Mouse (Mus musculus) forebrain, embryonic 15.5 days (tissue): ENCODE measurements around the gene Tmc6. TPM values are rescaled to one million over a fixed set of nuclear protein-coding genes. Genes with fewer than 3 reads are reported as not detected.
"Not testable (repeated sequence)": the region's sequence is repeated elsewhere in the genome, so short reads cannot be mapped to it uniquely, and the experiment has no call there.

Experiments used
- ATAC-seq: fragments of 200-750 bp; cut with Nextera tagmentation; replicated peaks from 2 replicates; pipeline ENCODE4 v1.8.0; 2017; ENCODE audit warnings: mild to moderate bottlenecking, moderate TSS enrichment, moderate library complexity
- H3K27ac ChIP-seq: fragments of 300-500 bp; sonication (generic); replicated peaks from 2 replicates; pipeline ENCODE4 v1.5.1; 2015; ENCODE audit warnings: mild to moderate bottlenecking, inconsistent platforms
- H3K27me3 ChIP-seq: fragments of 300-500 bp; sonication (generic); 2 replicates; pipeline ENCODE4 v1.6.1; 2015; ENCODE audit warnings: inconsistent platforms
- H3K36me3 ChIP-seq: fragments of 300-500 bp; sonication (generic); 2 replicates; pipeline ENCODE4 v1.6.1; 2015; ENCODE audit warnings: mild to moderate bottlenecking, inconsistent platforms
- H3K4me1 ChIP-seq: fragments of 300-500 bp; sonication (generic); 2 replicates; pipeline ENCODE4 v1.6.1; 2015; ENCODE audit warnings: inconsistent platforms
- H3K4me2 ChIP-seq: fragments of 300-500 bp; sonication (generic); replicated peaks from 2 replicates; pipeline ENCODE4 v1.6.1; 2015; ENCODE audit warnings: mild to moderate bottlenecking, inconsistent platforms
- H3K4me3 ChIP-seq: fragments of 300-500 bp; sonication (generic); 2 replicates; pipeline ENCODE4 v1.5.1; 2015; ENCODE audit warnings: mild to moderate bottlenecking, inconsistent platforms
- H3K9ac ChIP-seq: fragments of 300-500 bp; sonication (generic); replicated peaks from 2 replicates; pipeline ENCODE4 v1.6.1; 2015; ENCODE audit warnings: mild to moderate bottlenecking, inconsistent platforms
- H3K9me3 ChIP-seq: fragments of 300-500 bp; sonication (generic); 2 replicates; pipeline ENCODE4 v1.6.1; 2016; ENCODE audit warnings: inconsistent platforms
- WGBS: fragments of 180-500 bp; shearing (Covaris S2); methylation state at CpG from one replicate; pipeline ENCODE4 v1.1.7; 2015; ENCODE audit warnings: mixed read lengths; 5-methylcytosine and 5-hydroxymethylcytosine counted together
- polyA plus RNA-seq: library from polyadenylated mRNA; unstranded; fragments of >200 nt; fragmentation: Nextera tagmentation; extraction: Ambion mirVana; gene quantifications from 2 replicates; pipeline ENCODE4 v1.2.1, GENCODE M21; 2015

Gene Tmc6
- polyA plus RNA-seq, 1 experiment from 2014 or later: 2.6 TPM

GRCm38 (mm10) chr11:117823411-117823810 lies 41.4 kb upstream of the Tmc6 start:
- 92% methylated on average over 6 of the region's 6 CpGs for WGBS

GRCm38 (mm10) chr11:117822728-117823241 lies 40.8 kb upstream of the Tmc6 start:
- Histone ChIP-seq H3K27ac (no peak overlapping the region), H3K36me3 (no peaks in the 10 kb centered on the region), H3K4me3 (no peak overlapping the region), H3K27me3 (no peaks in the 10 kb centered on the region), H3K4me2 (no peak overlapping the region), H3K4me1 (peaks cover 45% of the 10 kb centered on the region), H3K9ac (no peak overlapping the region), H3K9me3 (no peaks in the 10 kb centered on the region)
- 71% methylated on average over 7 of the region's 7 CpGs for WGBS
- ATAC-seq: no peak

More at GRCm38 (mm10) chr11:117823411-117823810, 41.4 kb upstream of the Tmc6 start:
- Histone ChIP-seq H3K9me3 (no peaks in the 10 kb centered on the region), H3K9ac (no peak overlapping the region), H3K4me1 (peaks cover 51% of the 10 kb centered on the region), H3K4me2 (no peak overlapping the region), H3K27ac (no peak overlapping the region), H3K27me3 (no peaks in the 10 kb centered on the region), H3K4me3 (no peak overlapping the region), H3K36me3 (no peaks in the 10 kb centered on the region)
- ATAC-seq: no peak

DNA sequence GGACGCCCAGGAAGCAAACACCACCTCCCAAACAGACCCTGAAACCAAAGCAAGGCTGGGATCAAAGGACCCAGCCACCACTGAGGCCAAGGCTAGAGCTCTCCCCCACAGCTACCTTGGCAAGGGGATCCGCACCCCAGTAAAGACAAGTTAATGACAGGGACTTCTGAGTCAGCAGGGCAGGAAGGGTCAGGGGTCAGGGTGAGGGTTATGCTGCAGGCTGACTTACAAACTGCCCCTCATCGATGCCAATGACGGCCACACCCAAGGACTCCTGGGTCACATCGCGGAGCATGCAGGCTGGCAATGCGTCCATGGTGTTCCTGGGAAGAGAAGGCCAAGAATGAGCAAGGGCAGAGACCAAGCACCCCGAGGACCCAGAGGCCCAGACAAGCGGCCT lies 39.9 kb upstream of the Tmc6 start:
- Histone ChIP-seq H3K27me3 (no peaks in the 10 kb centered on the region), H3K4me3 (no peak overlapping the region), H3K27ac (no peak overlapping the region), H3K4me1 (peaks cover 37% of the 10 kb centered on the region), H3K9ac (no peak overlapping the region), H3K9me3 (no peaks in the 10 kb centered on the region), H3K36me3 (no peaks in the 10 kb centered on the region; the same call in 1 of the 2 replicates), H3K4me2 (no peak overlapping the region)
- 92% methylated on average over 9 of the region's 9 CpGs for WGBS
- ATAC-seq: no peak

DNA sequence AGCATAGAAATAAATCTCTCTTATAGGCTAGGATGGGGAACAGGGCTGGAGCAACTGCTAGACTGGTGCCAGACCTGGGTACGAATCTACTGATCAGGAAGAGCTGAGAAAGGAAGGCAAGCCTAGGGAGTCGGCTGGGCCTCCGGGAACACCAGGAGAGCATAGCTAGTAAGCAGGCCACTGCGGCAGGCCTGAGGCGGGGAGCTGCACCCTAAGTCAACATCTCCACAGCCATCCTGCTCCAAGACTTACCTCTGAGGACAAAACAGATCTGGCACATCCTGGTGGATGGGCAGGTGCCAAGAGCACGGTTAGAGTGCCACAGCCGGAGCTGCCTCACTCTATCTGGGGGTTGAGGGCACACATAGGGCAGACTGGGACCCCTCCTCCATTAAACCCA lies 38.2 kb upstream of the Tmc6 start:
- Histone ChIP-seq H3K4me1 (peaks cover 20% of the 10 kb centered on the region), H3K9me3 (no peaks in the 10 kb centered on the region), H3K36me3 (peaks cover 3% of the 10 kb centered on the region; the same call in 1 of the 2 replicates), H3K27me3 (no peaks in the 10 kb centered on the region), H3K27ac (no peak overlapping the region), H3K4me2 (no peak overlapping the region), H3K4me3 (no peak overlapping the region), H3K9ac (no peak overlapping the region)
- no peak for ATAC-seq
- WGBS: 93% methylated on average over 7 of the region's 7 CpGs

- H3K9ac ChIP-seq: no peak overlapping the region
- H3K27me3 ChIP-seq: no peaks in the 10 kb centered on the region
- H3K27ac ChIP-seq: no peak overlapping the region
- peaks cover 3% of the 10 kb centered on the region; the same call in 1 of the 2 replicates for H3K36me3 ChIP-seq
- 49% methylated on average over 8 of the region's 8 CpGs for WGBS
- no peak overlapping the region for H3K4me2 ChIP-seq
- no peak overlapping the region for H3K4me3 ChIP-seq
- peaks cover 10% of the 10 kb centered on the region for H3K4me1 ChIP-seq
- no peak for ATAC-seq
- H3K9me3 ChIP-seq: no peaks in the 10 kb centered on the region
Measured at GRCm38 (mm10) chr11:117819095-117819494, 37.1 kb upstream of the Tmc6 start.

DNA sequence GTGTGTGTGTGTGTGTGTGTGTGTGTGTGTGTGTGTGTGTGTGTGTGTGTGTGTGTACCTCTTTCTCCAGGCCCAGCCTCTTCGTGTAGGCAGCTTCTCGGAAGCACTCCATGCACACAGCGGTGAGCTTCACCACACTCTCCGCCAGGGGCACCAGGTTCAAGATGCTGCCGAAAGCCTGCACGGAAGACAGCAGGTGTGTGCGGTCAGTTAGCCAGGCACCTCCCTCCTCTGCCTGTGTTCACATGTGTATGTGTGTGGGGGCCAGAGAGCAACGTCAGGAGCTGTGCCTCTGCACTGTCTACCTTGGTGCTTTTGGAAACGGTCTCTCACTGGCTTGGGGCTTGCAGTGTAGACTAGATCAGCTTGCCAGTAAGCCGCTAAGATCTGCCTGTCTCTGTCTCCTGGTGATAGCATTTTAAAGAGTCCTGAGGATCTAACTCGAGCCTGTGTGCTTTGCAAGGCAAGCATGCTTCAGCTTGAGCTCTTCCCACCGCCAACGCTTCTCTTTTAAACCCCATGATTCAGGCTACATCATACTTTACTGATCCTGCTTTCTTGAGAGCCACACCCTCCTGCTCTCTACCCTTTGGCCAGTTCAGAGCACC lies 34.5 kb upstream of the Tmc6 start:
- H3K4me1 ChIP-seq: peaks cover 5% of the 10 kb centered on the region; the same call in 1 of the 2 replicates
- no peaks in the 10 kb centered on the region for H3K27me3 ChIP-seq
- no peak overlapping the region for H3K9ac ChIP-seq
- no peak overlapping the region for H3K4me3 ChIP-seq
- H3K4me2 ChIP-seq: no peak overlapping the region
- no peaks in the 10 kb centered on the region for H3K9me3 ChIP-seq
- no peak overlapping the region for H3K27ac ChIP-seq
- ATAC-seq: no peak
- 90% methylated on average over 13 of the region's 13 CpGs for WGBS
- peaks cover 3% of the 10 kb centered on the region; the same call in 1 of the 2 replicates for H3K36me3 ChIP-seq

DNA sequence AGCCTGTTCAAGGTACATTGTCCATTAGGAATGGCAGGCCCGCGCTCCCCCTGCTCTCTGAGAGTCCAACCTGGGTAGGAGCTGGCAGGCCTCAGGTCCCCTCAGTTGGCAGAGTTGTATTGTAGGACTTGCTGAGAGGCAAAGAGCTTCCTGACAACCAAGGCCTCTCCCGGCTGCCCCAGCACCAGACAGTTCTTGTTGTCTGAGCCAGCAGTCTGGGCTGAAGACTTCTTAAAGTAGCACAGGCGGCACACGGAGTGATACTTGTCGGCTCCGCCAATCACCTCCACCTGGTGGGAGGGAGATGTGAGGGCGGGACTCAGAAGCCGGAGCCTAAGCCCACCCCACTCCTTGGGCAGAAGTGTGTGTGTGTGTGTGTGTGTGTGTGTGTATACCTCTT lies 33.9 kb upstream of the Tmc6 start:
- ATAC-seq: not testable (repeated sequence)
- 87% methylated on average over 9 of the region's 9 CpGs for WGBS

GRCm38 (mm10) chr11:117814704-117815366 lies 32.8 kb upstream of the Tmc6 start:
- no peak overlapping the region for H3K27ac ChIP-seq
- H3K27me3 ChIP-seq: no peaks in the 10 kb centered on the region
- H3K36me3 ChIP-seq: peaks cover 3% of the 10 kb centered on the region; the same call in 1 of the 2 replicates
- no peak for ATAC-seq
- no peak overlapping the region for H3K4me3 ChIP-seq
- no peak overlapping the region for H3K4me2 ChIP-seq
- WGBS: 92% methylated on average over 6 of the region's 6 CpGs
- H3K9me3 ChIP-seq: no peaks in the 10 kb centered on the region
- H3K9ac ChIP-seq: no peak overlapping the region
- H3K4me1 ChIP-seq: peaks cover 17% of the 10 kb centered on the region

More for the DNA sequence above, 33.9 kb upstream of the Tmc6 start:
- H3K27ac ChIP-seq, H3K4me2 ChIP-seq, H3K36me3 ChIP-seq, H3K4me1 ChIP-seq, H3K9ac ChIP-seq, H3K4me3 ChIP-seq, H3K27me3 ChIP-seq, H3K9me3 ChIP-seq: not testable (repeated sequence)

- Histone ChIP-seq H3K27me3 (peaks cover 6% of the 10 kb centered on the region; the same call in 1 of the 2 replicates), H3K36me3 (peaks cover 3% of the 10 kb centered on the region; the same call in 1 of the 2 replicates), H3K4me1 (peaks cover 21% of the 10 kb centered on the region), H3K9me3 (no peaks in the 10 kb centered on the region), H3K27ac (no peak overlapping the region), H3K4me3 (no peak overlapping the region), H3K4me2 (no peak overlapping the region), H3K9ac (no peak overlapping the region)
- no peak for ATAC-seq
- WGBS: 74% methylated on average over 5 of the region's 5 CpGs
Measured at GRCm38 (mm10) chr11:117813867-117814266, 31.9 kb upstream of the Tmc6 start.

DNA sequence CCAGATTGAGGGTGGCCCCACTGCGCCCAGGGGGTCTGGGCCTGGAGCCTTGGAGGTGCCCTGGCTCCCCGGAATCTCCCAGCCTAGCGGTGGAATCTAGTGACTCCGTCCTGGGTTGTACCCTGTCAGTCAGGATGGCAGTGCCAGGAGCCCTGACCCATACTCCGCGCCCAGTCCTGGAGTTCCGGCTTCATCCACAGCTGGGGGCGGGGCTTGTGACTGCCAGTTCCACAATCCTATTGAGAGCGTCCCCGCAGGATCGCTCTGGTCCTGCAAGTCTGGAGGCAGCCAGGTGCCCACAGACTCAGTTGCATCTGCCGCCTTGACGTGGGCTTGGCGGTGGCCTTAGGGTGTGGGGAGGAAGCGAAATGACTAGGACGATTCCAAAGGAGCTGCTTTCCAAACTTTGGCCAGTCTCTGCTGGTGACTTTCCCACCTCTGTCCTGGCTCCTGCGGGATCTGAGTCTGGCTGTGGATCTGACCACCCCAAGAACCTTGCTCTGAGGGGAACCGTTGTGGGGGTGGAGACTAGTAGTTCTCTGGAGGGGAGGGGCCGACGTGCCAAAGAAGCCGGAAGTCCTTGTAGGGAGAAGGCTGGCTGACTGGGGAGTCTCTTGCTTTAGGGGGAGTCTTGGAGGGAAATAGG lies 28.5 kb upstream of the Tmc6 start:
- Histone ChIP-seq H3K36me3 (no peaks in the 10 kb centered on the region), H3K27me3 (peaks cover 8% of the 10 kb centered on the region; the same call in 1 of the 2 replicates), H3K9ac (peak overlapping the region; percentile 61), H3K27ac (peak overlapping the region; percentile 24; the same call in 1 of the 2 replicates), H3K4me3 (peak overlapping the region; percentile 59), H3K4me1 (peaks cover 21% of the 10 kb centered on the region), H3K9me3 (no peaks in the 10 kb centered on the region), H3K4me2 (peak overlapping the region; percentile 92)
- peak; percentile 83 for ATAC-seq
- WGBS: under 1% methylated on average over 21 of the region's 21 CpGs

DNA sequence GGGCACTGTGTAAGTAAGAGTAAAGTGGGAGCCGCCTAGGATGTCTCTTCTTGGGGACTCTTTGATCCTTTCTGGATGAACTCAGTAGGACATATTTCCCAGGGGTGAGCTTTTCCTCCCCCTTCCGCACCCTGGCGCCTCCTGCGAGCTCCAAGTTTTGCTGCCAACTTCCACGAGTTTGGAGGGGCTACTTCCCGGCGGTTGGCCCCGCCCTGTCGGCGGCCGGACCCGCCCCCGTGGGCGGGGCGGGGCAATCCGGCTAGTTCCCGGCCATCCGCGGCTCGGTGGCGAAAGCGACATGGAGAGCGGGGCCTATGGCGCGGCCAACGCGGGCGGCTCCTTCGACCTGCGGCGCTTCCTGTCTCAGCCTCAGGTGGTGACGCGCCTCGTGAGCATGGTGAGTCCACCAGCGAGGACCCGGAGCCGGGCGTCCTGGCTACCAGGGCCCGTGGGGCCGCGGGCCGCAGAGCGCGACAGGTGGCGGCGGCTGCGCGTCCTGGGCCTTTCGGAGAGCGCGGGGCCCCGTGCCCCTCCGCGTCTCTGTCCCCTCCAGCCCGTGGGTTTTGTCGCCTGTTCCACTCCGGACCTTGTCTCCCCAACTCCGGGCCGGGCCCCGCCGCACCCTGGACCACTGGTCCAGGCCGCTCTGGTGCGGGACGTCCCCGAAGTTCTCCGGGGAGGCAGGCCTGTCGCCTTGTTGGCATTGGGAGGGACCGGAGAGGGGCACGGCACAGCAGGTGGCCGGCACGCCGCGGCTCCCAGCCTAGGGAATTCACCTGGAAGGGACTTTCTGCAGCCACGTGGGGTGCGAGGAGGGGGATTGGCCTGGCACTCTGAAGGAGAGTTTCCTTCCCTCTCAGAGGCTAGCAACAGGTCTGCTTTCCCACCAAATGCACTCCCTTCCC lies 27.7 kb upstream of the Tmc6 start, which contains the start of the genes Gm20708 and Syngr2:
TSS of gene Gm20708 (plus strand) at position 262 of the 905 bp plus-strand sequence.
TSS of gene Syngr2 (plus strand) at position 262 of the 905 bp plus-strand sequence.
- peak within 1 kb of the TSS; percentile 61 for H3K9ac ChIP-seq
- peaks cover 8% of the 10 kb centered on the region; the same call in 1 of the 2 replicates for H3K27me3 ChIP-seq
- H3K4me3 ChIP-seq: peak within 1 kb of the TSS; percentile 59
- ATAC-seq: peak; percentile 71
- H3K4me1 ChIP-seq: peaks cover 21% of the 10 kb centered on the region
- no peaks in the 10 kb centered on the region for H3K9me3 ChIP-seq
- H3K36me3 ChIP-seq: no peaks in the 10 kb centered on the region
- peak within 1 kb of the TSS; percentile 24; the same call in 1 of the 2 replicates for H3K27ac ChIP-seq
- peak within 1 kb of the TSS; percentile 92 for H3K4me2 ChIP-seq
- WGBS: under 1% methylated on average over 68 of the region's 75 CpGs
